Mouse (Mus musculus) urinary bladder, postnatal 4 days (tissue): ENCODE results near the gene Spdl1.
"Not testable (repeated sequence)": the region's sequence is repeated elsewhere in the genome, so short reads cannot be mapped to it uniquely, and the experiment has no call there.

Experiments used
- DNase-seq, 2 experiments: peaks; one replicate each; pipeline ENCODE4 v3.0.0; 2021 to 2022; ENCODE audit warnings: low spot score in 2 of 2

The Spdl1 gene

DNA sequence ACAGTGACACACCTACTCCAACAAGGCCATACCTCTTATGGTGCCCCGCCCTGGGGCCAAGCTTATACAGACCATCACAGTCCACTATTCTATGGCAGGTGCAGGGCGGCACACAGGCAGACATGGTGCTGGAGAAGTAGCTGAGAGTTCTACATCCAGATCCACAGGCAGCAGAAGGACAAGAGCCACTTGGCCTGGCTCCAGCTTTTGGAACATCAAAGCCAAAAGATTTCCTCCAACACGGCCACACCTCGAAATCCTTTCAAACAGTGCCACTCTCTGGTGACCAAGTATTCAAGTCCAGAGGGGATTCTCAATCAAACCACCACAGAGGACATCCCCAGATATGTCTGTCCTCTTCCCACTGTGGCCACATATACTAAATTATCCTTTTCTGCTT is 28.4 kb downstream of the Spdl1 start:
- not testable (repeated sequence) for DNase-seq

DNA sequence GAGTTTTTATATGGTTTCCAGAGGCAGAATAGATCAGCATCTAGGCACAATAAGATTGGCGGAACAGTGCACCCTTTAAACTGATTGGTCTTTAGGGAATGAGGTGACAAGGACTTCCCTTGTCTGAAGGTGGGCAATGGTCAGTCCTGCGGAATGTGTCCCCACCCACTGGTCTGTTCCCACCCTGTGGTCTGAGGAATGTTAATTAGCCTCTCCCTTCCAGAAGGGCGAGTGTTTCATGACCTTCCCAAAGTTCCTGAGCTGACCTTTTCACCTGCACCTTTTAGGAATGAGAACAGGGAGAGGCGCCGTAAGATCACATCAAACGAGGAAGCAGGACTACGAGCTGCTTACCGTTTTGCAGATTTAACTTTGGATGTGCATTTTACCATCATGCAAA is 35.4 kb downstream of the Spdl1 start:
- not testable (repeated sequence) for DNase-seq

DNA sequence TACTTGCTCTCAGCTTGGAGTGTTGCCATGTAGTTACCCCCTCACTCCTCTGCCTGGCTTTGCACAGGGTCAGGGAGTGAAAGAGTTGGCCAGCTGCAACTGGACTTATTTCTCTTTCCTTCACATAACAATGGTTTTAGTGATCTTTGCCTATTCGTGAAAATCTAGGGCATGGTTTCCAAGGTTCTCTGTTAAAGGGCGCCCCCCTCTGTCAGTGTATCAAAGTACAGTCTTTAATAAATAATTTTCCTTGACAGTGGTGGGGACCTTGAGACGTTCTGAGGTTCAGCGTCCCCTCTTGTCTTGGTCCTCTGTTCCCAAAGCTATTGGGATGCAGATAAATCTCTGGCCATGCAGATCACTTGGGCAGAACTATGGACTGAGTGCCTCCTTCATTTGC is 37.3 kb downstream of the Spdl1 start:
- no peak for DNase-seq

GRCm38 (mm10) chr11:34791872-34792271 is 41.6 kb downstream of the Spdl1 start:
- no peak for DNase-seq

GRCm38 (mm10) chr11:34784864-34785263 is 48.6 kb downstream of the Spdl1 start:
- no peak for DNase-seq

GRCm38 (mm10) chr11:34783587-34784043 is 49.8 kb downstream of the Spdl1 start, which contains the start of gene Dock2:
Dock2 (minus strand) TSS chr11:34783892.
- DNase-seq = no peak

DNA sequence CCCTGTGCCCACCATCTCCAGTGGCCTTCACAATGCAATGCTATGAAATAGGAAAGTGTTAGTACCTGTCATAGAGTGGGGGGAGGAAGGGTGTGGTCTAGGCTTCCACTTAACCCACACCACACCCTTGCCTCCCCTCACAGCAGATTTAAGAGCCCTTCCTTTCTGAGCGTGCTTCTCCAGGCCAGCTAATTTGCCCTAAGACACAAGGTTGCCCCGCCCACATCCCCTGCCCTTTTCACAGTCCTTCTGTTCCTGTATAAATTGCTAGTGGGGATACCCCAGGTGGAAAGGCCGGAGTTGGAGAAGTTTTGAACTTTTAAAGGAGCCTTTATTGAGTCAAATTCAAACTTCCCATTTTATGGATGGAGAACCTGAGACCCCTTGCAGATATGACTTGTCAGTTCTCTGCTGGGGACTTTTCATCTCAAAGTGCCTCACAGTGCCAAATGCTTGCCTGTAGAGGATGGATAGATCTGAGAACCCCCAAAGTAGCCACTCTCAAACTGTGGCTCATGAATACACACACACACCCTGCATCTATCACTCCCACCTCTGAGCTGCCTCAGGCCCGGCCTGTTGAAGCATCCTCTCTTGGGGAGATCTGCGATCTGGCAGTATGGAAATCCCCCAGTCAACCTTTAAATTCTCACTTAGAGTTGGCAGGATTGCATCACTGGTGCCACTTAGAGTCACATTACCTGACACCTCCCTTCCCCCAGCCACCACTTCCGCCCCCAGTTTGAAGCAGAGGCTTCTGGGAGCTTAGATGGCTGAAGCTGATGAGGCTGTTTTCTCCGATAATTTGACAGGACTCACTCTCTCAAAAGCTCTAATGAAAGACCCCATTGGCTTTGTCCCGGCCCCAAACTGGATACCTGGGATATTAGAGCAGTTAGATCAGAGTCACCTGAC is 50.7 kb downstream of the Spdl1 start:
- DNase-seq = no peak

GRCm38 (mm10) chr11:34780786-34781185 is 52.7 kb downstream of the Spdl1 start:
- DNase-seq = no peak

DNA sequence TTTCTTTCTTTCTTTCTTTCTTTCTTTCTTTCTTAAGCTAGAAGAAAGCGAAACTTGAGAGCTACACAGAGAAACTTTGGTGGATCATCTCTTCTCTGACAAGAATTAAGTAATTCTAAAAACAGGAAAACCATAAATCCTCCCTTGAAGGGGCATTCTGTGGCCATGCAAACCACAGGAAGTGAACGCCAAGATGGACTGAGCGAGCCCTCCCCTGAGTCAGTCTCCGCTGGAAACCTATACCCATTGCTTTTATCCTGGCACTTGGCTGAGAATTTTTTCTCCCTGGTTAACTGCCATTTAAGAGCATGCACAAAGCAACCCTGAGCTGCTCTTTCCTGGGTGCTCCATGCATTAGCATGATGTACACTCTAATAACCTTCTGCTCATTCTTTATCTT is 53.5 kb downstream of the Spdl1 start:
- DNase-seq = no peak

- no peak for DNase-seq
Observed at GRCm38 (mm10) chr11:34778351-34778750, 55.1 kb downstream of the Spdl1 start.

GRCm38 (mm10) chr11:34777529-34777928 is 55.9 kb downstream of the Spdl1 start:
- DNase-seq = no peak

DNA sequence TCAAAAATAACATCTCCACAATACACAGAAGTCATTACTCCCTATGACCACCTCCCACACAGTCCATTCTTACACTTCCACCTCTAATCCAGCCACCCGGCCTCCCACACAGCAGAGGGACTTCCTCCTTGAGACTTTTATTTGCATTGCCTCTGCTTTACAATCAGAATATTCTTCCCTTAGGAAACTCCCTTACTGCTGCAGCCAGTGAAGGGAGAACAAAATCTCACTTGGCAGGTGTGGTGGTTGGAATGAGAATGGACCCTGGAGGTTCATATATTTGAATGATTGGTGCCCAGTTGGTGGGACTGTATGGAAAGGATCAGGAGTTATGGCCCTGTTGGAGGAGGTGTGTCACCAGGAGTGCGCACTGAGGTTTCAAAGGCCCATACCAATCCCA is 57.4 kb downstream of the Spdl1 start:
- no peak for DNase-seq

DNA sequence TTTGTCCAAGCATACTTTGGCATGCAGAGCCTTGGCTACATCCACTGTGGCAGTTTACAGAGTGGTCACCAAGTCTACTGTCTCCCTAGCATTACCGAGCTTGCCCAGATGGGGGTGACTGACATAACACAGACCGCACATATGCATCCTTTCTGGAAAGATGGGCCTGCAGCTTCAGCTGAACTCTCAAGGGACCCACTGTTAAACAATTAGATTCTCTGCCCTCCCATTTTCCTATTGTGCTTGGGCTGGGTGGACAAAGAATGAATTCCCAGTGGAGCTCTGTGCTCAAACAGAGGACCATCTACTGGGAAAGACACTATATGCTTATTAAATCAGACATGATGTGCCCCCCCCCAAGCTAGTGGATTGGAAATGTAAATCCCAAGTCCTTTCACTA is 58.8 kb downstream of the Spdl1 start:
- no peak for DNase-seq

GRCm38 (mm10) chr11:34773304-34773895 is 60.0 kb downstream of the Spdl1 start:
- DNase-seq = no peak

DNA sequence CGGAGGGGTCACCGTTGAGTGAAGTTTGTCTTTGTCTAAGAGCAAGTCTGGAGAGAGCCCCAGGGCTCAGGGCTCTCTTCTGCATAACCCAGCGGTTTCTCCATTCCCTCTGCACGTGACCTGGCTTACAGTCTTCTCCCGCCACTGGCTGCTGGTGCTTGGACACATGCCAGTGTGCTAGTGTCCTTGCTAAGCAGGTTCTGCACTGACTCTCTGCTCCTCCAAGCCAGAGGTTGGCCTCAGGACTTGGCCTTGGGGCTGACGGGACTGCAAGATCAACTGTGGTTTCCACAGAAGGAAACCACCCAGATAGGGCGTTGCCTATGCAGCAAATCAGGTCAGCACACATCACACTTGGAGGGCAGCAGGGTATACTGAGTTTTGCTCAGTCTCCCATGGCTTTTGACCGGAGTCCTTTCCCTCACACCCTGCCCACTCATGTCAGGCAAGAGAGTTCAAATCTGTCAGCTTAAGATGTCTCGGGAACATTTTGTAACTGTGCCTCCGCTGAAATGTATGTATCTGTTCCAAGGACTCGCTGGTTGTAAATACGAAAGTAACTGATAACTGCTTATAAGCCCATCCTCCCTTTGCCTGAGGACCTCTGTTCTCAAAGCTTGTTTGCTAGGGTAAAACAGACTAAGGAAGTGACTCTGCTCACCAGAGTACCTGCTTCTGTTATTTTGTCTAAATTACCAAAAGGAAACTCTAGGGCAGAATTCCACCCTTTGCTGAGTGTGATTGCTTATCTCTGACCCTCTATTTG is 62.0 kb downstream of the Spdl1 start:
- DNase-seq = peak in 1 of 2 experiments; percentile 50

DNA sequence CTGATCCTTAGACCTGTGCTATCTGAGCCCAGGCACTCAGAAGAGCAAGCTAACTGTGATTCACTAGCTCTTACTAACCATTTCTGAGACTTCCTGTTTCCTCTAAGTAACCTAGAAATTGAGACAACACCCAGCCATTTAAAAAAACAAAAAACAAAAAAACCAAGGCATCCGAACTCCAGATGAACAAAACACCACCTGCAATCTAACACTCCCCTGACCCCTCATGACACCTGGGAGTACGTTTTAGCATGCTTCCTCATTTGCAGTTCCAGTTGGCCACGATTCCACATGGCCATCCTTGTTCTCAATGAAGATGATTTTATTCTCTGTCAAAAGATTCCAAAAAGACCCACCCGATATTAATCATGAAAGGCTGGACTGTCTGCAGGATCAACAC is 62.8 kb downstream of the Spdl1 start:
- no peak for DNase-seq

DNA sequence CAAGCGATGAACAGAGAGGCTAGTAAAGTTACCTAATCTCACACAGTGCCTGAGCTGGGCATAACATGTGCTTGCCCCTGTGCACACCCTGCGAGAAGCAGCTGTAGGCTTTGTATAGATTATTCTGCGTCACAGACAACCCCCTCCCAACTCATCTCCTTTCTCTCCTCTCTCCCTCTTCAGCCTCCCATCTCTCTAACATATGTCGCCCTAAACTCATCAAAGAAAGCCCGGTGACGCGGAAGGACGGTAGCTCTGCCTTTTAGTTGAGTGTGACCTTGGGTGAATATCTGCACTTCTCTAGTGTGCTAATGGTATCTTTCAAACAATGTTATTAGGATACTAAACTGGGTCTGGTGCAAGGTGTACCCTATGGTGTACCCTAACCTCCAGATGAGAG is 63.5 kb downstream of the Spdl1 start:
- no peak for DNase-seq

DNA sequence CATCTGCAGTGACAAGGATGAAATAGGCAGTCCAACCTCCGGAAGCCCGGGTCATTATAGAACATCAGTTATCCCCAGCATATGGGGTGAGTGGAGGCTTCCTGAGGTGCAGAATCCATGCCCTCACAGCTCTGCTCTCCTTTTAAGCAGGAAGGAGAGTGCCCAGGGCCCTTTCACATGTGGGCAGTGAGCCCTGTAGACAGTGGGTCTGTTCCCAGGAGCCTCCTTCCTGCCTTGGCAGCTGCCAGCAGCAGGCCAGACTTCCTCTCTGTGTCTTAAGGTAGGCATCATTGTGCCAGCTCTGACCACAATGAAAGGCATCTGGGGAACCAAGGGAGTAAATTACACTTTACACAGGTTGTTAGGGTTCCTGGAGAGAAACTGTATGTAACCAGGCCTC is 64.0 kb downstream of the Spdl1 start:
- no peak for DNase-seq

- DNase-seq = no peak
Observed at GRCm38 (mm10) chr11:34763739-34764361, 69.6 kb downstream of the Spdl1 start.

GRCm38 (mm10) chr11:34762570-34763127 is 70.8 kb downstream of the Spdl1 start:
- no peak for DNase-seq

DNA sequence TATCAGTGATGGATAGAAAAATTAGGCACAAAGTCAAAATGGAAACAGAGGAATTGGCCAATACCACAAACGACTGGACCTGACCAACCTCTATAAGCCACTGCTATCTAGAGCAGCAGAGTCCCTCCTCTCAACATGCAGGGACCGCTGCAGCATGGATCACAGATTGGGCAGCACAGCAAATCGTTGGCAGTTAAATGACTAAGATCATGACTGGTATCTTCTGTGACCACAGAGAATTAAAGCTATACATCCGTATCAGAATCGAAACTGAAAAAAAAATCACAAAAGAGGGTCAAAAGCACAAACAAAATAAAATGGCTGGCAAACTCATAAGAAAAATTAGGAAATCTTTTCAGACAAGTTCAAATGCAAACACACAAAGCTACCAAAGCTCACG is 71.3 kb downstream of the Spdl1 start:
- no peak for DNase-seq

- no peak for DNase-seq
Observed at GRCm38 (mm10) chr11:34759582-34759981, 73.9 kb downstream of the Spdl1 start.
